Mouse (Mus musculus) adipose tissue, adult 10 weeks (tissue): ENCODE data around the gene Olfr284. TPM values are rescaled to one million over a fixed set of nuclear protein-coding genes. Genes with fewer than 3 reads are reported as not detected.

Source experiments
- polyA plus RNA-seq: library from polyadenylated mRNA; stranded (reverse); fragments of 350-450 nt; fragmentation: Illumina TruSeq; extraction: RNeasy Lipid Tissue Mini Kit (QIAGEN cat#74804); gene quantifications from one replicate; pipeline ENCODE4 v1.2.3, GENCODE M21; 2014; ENCODE audit warnings: low read depth, low replicate concordance

Olfr284 gene
- polyA plus RNA-seq, result not detected

DNA sequence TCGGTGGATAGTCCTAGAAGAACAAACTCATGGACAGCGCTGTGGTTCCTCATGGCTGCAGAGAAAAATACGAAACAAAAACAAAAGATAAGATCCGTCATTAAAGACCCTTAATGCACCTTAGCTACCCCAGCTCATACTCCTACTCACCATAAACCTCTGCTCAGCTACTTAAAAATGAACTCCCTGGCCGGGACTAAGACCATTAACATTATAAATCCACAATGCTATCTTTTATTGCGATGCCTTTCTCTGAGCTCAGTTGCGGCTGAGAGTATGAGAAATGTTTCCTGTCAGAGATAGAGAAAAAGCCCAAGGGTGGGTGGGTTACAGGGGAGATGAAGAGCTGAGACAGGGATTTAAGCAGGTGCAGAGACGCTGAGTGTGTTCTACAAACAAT is at the start of gene Olfr284:
TSS of gene Olfr284 (minus strand) at position 101 of the 400 bp plus-strand sequence.

DNA sequence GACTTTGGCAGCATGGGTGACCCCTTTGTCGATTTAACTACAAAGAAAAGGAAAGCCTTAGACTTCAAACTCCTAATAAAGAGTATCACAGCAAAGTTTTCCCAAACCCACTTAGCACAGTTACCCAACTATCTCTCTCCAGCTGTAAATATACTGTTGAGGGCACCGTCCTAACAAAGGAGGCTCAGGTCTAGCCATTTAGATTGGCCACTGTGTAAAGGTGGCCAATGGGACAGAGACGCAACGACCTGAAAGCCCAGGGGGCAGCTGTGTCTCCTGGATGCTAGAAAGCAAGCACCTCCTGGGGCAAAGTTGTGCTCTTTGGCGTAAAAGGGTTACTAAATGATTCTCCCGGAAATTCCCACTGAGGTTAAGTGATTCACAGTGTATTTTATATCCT is 40.1 kb upstream of the Olfr284 start, which contains the start of gene Olfr283:
TSS of gene Olfr283 (minus strand) at position 101 of the 400 bp plus-strand sequence.

DNA sequence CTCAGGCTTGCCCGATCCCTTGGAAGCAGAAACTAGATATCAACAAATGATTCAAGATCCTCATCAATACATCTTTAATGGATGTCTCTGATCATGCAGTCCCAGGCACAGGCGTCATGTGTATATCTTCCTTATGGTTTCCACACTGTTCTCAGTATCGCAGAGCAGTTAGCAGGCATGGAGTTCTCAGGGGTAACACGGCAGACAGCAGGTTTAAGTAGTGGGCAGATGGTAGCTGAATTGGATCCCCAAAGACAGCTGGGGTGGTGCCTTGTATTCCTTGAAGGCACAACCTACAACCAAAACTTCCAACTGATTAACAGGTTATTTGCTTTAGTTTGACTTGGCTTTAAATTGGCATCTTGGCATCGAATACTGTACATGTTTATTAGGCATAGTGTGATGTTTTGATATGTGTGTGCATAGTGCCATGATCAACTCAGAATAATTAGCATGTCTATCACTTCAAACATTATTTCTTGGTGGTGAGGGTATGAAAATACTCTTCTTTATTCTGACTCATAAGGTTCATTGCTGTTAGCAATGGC is 23.5 kb downstream of the Olfr284 start, which contains the start of gene Olfr285:
TSS of gene Olfr285 (minus strand) at position 177 of the 548 bp plus-strand sequence.

DNA sequence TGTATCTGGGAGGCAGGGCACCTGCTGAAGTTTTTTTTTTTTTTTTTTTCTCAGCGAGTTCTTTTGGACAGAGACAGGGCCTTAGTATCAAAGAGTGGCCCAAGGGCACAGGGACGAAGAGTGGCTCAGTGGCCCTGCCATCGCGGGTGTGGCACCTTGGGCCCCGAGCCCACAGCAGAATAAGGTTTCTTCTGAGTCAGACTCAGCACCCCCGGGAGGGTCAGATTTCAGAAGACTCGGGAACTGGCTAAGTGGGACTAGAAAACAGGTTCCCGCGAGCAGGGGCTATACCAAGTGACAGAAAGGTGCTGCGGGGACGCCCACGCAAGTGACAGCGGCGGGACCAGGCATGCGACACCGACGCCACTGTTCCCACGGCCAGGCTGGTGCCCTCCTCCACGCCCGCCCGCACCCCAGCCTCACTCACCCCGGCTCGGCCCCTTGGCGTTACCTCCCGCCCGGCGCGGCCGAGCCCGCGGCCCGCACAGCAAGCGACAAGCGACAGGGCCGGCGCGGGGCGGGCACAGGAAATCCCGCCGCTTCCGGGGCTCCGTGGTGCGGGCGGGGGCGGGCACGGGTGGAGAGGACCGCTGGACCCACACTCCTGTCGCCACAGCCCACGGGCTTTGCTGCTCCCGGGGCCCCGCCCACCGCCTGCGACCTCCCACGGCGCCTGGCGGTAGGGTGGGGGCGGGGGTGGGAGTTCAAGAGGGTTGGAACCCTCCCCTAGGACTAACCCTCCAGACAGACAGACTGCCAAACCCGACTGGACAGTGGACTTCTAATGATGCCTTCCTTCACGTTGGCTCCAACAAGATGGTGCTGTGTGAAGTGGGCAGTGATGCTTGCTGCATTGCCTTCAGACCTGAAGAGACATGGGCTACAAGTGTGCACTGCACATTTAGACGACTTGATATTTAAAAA is 44.9 kb downstream of the Olfr284 start, which contains the start of gene Zfp641:
TSS of gene Zfp641 (minus strand) at position 534 of the 924 bp plus-strand sequence.

Other genes starting within 250 kb of the Olfr284 start
- 21.6 TPM for gene Pfkm, start 248.4 kb downstream of the Olfr284 start, polyA plus RNA-seq
- 17.6 TPM for gene Senp1, start 247.2 kb downstream of the Olfr284 start, polyA plus RNA-seq
- 23.7 TPM for gene Asb8, start 175.4 kb downstream of the Olfr284 start, polyA plus RNA-seq
- gene Ccdc184, start 173.8 kb downstream of the Olfr284 start, polyA plus RNA-seq, result 0.57 TPM
- not detected for gene Olfr288, start 145.4 kb downstream of the Olfr284 start, polyA plus RNA-seq
- not detected for gene Gm44579, start 120.0 kb downstream of the Olfr284 start, polyA plus RNA-seq
- not detected for gene Olfr287, start 119.9 kb downstream of the Olfr284 start, polyA plus RNA-seq
- gene Olfr286, start 106.5 kb downstream of the Olfr284 start, polyA plus RNA-seq, result not detected
- 15.9 TPM for gene H1fnt, start 83.7 kb downstream of the Olfr284 start, polyA plus RNA-seq
- gene Zfp641, start 44.8 kb downstream of the Olfr284 start, polyA plus RNA-seq, result 3.6 TPM
- gene Olfr285, start 23.6 kb downstream of the Olfr284 start, polyA plus RNA-seq, result not detected
- not detected for gene Olfr283, start 40.0 kb upstream of the Olfr284 start, polyA plus RNA-seq
- gene Olfr282, start 90.2 kb upstream of the Olfr284 start, polyA plus RNA-seq, result not detected
- gene Olfr281, start 111.6 kb upstream of the Olfr284 start, polyA plus RNA-seq, result not detected
- not detected for gene OR5BS1P, start 128.9 kb upstream of the Olfr284 start, polyA plus RNA-seq
- gene Lalba, start 141.7 kb upstream of the Olfr284 start, polyA plus RNA-seq, result not detected
- not detected for gene Olfr279, start 151.4 kb upstream of the Olfr284 start, polyA plus RNA-seq
- gene Kansl2, start 193.3 kb upstream of the Olfr284 start, polyA plus RNA-seq, result 45.0 TPM
- gene Ccnt1, start 229.9 kb upstream of the Olfr284 start, polyA plus RNA-seq, result 22.9 TPM
- 1.9 TPM for gene 4930415O20Rik, start 230.0 kb upstream of the Olfr284 start, polyA plus RNA-seq